Mouse (Mus musculus) right cerebral cortex, adult 2 months (tissue): ENCODE results near the gene Selenon.

Experiments used
- DNase-seq, 2 experiments: peaks; one replicate each; pipeline ENCODE4 v3.0.0; 2021 to 2022; ENCODE audit warnings: low spot score in 2 of 2

Gene Selenon

DNA sequence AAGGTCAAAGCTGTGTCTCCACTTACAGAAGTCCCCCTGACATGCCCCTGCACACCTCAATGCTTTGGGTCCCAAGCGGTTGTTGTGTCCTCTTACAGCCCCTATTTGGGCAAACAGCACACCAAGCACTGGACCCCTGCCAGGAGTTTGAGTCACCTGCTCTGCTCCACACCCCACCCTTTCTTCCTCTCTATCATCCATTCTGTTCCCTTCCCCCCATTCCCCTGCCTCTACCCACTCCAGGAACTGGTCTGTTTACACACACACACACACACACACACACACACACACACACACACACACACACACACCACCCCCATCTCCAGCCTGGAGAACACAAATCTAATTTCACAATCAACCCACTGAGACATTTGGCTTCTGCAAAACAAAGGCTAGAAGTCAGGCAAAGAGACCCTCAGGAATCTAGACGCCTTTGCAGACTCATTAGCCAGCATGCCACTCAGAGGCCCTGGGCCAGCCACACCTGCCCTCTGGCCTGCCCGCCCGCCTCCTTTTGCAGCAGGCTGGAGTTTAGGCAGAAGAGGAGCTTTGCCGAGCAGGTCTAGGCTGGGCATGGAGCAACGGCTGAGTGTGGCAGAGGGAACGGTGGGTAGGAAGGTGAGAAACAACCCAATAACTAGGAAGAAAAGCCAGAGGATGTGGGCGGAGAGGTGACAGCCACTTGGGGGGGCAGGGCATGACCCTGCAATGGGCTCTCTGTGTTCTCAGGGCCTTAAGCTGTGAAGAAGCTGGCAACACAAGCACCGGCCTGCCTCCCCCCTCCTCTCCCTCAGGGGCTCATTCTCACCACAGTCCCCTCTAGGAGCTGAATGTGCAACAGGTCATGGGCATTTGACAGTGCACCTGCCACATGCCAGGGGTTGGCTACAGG, 4.9 kb downstream of the Selenon start:
- no peak for DNase-seq

DNA sequence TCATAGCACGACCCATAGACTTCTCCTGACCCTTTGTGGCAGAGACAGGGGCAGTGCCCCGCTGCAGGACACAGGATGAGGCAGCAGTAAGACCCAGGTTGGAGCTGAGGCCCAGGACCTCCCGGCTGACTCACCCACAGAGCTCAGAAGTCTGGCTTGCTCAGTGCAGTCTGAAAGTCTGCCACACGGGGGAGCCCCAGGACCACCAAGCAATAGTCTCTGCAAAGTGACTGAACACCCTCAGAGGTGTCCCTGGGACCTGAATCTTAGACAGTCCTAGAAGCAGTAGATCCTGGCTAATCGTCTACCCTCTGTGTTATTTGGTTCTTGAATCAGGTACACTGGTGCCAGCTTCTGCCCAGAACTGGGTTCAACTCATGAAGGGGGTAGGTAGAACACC, 8.7 kb downstream of the Selenon start:
- peak; percentile 96 to 97 for DNase-seq

DNA sequence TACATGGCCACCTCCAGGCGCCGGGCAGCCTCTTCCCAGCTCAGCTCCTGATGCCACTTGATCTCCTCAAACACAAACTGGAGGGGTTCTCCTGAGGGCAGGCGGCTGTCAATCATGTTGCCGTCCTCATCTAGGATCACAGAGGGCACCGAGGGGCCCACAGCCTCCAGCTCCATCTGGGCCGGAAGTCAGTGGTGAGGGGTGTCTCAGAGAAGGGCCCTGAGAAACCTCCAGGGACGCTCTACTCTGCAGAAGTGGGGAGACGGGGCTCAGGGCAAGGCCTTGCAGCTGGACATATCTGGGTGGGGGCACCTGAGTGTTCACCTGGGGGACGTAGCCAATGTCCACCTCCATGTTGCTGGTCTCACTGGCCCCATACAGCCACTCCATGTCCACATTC, 9.2 kb downstream of the Selenon start:
- no peak for DNase-seq

DNA sequence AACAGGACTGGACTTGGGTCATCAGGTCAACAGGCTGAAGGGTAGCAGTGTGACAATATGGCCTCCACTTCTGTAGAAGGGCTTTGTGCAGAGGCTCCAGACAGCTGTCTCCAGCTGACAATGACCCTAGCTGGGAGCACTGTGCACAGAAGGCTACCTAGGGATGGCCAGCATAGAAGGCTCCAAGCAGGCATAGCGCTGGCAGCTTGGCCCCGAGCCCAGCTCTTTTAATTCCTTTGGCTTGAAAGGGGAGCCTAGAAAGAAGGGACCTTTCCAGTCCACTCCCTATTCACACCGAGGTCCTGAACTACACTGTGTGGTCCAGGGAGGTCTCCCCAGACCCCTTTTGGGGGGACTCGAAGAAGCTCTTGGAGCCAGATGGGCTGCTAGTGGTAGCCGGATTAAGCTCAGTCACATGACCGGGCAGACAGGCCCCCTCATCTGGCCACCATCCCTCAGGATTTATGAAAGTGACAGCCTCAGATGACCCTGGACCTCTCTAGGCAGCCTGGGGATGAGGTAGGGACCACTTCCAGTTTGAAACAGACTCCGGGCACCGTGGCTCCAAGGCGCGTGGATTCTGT, 12.9 kb downstream of the Selenon start:
- no peak for DNase-seq

DNA sequence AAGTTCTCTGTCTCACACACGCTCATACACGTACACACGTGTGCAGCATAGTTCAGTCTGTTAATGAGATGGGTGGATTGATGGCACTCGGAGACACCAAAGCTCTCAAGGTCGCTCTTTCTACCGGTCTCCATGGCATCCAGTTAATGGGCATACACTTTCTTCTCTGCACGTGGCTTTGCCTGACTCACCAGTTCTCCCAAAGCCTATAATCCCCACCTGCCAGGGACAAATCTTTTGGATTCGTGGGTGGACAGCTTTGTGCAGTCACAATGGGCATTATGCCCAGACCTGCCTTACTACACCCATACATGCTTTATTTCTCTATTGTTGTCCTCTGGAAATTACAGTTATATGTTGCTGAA, 16.2 kb downstream of the Selenon start:
- DNase-seq: peak; percentile 53 to 64

DNA sequence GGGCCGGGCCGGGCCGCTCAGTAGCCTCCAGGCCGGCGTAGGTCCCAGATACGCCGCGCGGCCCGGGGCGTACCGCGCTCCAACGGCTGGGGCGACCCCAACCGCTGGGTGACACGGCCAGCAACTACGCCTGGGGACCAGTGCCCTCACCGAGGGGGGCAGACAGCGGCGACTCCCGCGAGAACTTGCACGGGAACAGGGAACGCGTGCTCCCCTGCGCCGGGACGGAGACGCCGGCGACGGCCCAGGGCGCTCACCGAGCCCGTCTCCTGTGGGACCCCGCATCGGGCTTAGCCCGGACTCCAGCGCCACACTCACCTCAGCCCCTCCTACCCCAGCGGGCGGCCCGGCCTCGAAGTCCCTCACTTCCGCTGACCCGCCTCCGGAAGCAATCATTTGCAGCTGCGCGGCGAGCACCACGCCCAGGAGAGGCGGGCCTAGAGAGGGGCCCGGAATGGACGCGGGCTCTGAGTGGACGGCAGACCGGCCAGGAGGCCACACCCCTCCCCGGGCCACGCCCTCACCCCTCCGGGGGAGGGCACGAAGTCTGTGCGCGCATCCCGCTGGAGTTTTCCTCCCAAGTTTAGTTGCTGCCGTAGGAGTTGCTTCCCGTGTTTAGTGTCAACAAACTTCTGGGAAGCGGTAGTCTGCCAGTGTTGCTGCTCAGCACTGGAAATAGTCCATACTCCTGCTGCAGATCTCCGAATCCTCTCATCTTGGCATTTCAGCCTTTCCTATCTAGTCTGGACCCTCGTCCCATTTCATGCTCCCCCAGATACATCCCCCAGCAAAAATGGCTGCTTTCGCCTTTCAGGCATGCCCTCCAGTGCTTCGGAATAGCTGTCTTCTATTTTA, 16.8 kb downstream of the Selenon start, which contains the start of gene Mtfr1l:
Mtfr1l (minus strand) TSS at position 456 of the 855 bp plus-strand sequence.
- DNase-seq: peak; percentile 96

DNA sequence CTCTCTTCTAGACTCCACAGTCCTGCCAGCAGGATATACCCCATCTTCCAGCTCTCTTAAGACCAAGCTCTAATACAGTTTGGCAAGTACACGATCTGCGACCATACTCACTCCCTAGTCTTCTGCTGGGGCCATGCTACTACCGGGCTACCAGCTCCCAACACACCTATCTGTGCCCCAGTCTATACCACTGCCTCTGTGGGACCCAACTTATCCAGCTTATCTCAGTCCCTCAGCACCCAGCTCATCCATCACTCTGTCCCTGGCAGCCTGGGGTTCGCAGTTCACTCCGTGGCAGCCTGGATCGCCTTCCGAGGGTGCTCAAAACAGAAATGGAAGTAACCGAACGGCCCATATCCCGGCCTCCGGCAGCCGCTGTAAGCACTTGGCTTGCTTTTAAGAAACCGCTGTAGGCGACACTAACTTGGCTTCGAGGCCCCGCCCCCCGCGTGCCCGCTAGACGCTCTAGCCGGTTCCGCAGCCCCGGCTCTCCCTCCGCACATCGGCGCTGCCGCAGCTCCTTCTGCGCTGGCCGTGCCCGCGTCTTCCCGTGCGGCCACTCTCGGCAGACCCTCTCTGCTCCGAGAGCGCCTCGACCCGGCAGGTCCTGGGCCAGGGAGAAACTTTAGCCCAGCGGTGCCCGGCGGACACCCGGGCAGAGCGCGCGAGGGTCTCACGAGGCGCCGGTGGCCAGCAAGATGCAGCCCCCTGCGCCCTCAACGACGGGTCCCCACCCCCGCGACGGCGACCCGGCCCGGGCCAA, 17.7 kb downstream of the Selenon start:
- no peak for DNase-seq

DNA sequence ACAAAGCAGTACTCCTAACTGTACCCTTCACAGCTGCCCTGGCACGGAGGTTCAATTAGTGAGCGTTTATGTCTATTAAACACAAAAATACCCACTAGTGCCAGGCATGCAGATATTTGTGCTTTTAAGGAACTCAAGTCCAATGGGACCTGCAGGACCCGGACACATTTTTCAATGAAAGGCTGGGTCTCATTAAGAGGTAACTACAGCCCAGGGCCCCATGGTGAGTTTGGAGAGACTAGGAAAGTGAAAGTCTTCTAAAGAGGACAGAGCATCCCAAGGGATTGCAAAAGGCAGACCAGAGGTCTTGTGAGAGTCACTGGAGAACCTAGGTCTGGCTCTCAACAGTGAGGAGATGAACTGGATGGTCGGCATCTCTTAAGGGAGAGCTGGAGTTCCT, 18.5 kb downstream of the Selenon start:
- no peak for DNase-seq

DNA sequence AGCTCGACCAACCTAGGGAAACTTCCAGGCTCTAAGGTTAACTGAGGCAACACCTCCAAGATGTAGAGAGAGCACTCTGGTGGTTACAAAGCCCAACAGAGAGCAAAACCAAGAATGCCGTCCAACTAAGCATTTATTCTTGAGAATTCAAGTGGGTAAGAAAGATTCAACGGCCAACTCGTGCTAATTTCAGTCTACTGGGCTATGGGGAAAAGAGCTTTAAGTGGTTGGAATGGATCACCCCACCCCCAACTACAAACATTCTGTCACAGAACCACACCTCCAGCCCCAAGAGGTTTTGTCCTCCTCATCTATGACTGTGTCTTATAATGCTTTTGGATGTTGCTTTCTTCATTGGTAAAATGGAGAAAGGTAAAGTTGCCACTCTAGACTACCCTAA, 19.0 kb downstream of the Selenon start:
- no peak for DNase-seq

DNA sequence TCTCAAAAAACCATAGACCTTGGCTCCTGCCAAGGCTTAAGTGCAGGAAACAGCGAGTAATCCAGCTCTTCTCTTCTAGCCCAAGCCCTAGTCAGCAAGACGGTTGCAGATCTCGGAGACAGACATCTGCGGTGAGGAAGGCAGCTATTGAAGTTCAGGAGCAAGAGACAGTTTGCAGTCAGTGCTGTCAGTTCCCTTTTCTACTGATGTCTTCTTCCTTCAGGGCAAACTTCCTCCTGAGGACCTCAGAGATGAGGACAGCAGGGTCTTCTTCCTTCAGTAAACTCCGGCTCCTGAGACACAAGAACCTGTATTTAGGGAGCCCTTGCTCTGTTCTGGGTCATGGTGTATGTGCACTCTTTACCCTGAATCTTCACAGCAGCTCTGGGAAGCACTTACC, 25.7 kb downstream of the Selenon start:
- no peak for DNase-seq

DNA sequence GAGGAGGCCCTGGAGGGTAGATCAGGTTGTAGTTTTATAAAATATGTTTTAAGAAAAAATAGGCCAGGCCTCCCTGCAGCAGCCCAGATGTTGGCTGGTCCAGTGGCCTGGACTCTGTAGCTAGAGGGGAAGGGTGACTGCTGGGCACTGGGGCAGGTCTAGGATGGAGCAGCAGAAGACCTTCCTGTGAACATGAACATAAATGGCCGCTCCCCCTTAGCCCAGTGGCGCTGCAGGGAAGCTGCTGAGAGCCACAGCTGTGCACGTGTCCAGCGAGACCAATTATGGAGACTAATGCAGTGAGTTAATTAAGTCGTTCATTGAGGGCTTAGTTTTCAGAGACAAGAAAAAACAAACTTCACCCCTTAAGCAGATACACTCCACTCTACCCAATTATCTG, 26.2 kb downstream of the Selenon start:
- no peak for DNase-seq

DNA sequence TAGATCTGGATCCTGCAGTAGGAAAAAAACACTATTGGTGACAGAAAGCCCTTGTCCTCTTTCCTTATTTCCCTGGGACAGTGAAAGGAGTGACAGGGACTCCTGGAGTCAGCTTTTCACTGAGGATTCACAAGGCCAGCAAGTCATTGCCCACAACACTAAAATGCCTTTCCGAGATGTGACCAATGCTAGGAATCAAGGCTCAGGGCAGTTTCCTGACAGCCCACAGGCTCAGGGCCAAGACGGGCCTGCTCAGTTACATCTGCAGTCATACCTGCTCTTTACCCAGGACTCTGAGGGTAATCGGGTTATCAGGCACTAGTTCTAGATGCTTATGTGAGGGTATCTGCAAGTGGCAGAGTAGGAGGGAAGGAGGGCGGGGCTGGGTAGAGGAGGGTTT, 28.5 kb downstream of the Selenon start:
- no peak for DNase-seq

DNA sequence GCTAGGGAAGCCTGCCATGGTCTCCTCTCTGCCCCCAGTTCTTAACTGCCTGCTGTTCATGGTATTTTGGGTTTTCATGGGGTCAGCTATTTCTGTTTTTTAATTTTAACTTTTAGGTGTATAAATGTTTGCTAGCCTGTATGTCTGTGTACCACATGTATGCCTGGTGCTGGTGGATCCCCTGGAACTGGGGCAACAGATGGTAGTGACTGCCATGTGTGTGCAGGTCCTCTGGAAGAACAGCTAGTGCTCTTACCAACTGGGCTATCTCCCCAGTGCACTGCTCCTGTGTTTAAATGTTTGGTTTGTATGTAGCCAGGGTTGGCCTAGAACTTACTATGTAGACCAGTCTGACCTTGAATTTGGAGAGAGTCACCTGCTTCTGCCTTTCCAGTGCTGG, 32.7 kb downstream of the Selenon start:
- no peak for DNase-seq

DNA sequence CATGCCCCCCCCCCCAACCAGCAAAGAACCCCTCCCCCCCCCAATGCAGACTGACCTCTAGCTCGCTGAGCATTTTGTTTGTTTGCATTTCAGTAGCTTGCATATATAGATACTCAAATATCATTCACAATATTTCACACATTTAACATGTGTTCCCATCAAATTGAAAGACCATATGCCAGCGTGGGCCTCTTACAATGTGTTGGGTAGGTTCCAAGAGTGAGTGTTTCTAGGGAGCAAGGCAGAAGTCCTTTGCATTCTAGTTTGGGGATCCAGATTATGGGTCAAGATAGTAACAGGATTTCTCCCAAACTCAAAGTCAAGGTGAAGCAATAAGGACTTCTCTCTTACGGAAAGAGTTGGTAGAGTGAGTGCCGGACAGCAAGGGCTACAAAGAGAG, 33.4 kb downstream of the Selenon start:
- DNase-seq: no peak

DNA sequence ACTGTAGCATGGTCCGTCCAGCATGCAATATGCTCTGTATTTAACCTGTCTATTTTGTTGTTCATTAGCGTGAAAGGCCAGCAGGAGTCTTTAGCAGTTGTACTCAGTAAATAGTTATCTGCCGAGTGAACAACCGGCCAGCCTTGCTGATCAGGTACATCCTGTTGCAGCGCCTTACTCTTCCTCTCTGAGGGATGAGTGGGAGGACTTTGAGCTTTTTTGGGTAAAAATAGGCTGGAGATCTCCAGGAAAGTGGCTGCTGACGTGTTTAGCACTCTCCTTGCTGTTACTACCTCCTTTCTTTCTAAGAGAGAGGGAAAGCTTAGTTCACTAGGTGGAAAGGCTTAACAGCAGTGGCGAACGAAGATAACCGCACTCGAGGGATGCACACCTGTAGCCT, 34.2 kb downstream of the Selenon start:
- peak; percentile 53 for DNase-seq

DNA sequence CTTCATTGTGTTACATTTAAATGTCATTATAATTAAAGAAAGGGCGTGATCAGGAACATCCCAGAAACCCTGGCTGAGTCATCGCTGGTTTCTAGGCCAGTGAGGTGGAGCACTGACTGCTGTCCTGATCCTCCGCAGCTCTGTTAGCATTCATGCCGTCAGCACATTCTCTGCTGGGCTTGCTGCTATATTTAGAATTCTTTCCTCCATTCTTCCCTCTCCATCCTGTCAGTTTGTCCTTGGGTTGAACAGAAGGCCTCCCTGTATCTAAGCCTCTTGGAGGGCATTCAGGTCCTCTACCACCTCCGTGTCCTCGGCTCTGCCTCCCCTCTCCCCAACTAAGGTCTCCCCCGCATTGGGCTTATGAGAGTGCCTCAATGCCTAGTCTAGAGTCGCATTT, 35.0 kb downstream of the Selenon start:
- peak; percentile 62 to 66 for DNase-seq

DNA sequence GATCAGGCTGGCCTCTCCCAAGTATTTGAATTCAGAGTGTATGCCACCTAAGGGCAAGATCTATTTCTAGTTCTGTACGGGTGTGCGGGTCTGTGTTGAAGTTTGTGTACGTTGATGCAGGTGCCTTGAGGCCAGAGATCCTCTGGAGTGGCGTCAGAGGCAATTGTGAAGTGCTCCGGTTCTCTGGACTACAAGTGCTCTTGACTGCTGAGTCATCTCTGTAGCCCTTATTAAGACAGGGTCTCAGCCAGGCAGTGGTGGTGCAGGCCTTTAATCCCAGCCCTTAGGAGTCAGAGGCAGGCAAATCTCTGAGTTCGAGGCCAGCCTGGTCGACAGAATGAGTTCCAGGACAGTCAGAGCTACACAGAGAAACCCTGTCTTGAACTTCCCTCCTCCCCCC, 36.4 kb downstream of the Selenon start:
- no peak for DNase-seq

DNA sequence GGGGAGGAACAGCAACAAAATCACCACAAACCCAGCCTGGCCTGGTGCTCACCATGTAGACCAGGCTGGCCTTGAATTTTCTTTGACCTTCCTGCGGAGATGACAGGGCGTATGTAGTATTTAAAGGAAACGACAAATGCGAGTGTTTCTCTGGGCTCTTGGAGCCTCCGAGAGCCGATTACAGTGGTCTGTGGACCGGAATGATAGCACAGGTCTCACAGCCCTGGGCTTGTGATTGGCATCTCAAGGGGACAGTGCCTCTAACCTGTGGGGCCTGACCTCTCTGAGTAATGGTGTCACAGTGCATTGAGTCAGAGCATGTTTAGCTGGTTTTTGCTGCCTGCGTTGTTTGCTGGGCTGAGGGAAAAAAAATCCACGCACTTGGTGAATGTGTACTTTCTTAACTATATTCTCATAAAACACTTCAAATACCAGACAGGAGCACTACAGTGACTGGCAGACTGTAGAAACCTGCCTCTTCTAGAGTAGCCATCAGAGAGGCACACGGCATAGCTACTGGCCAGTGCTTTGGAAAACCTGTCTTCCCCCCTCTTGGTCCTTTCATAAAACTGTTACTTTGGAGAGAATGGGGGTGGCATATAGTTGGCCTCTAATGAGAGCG, 37.5 kb downstream of the Selenon start:
- DNase-seq: no peak

DNA sequence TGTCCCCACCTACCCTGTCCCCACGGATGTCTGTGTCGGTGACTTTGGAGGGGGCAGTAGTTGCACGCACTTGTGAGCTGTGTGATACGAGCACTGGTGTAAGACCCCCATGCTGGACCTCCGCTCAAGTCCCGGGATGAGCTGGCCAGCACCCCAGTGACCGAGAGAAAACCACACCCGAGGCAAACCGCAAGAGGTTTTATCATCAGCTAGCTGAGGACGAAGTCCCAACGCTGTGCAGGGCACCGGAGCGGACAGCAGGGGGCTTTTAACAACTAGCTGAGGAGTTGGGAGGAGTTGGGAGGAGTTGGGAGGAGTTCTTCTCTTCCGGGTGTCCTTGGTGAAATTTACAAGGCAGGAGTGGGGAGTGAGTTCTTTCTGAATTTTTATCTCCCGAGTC, 39.2 kb downstream of the Selenon start:
- peak in 1 of 2 experiments; percentile 46 for DNase-seq

DNA sequence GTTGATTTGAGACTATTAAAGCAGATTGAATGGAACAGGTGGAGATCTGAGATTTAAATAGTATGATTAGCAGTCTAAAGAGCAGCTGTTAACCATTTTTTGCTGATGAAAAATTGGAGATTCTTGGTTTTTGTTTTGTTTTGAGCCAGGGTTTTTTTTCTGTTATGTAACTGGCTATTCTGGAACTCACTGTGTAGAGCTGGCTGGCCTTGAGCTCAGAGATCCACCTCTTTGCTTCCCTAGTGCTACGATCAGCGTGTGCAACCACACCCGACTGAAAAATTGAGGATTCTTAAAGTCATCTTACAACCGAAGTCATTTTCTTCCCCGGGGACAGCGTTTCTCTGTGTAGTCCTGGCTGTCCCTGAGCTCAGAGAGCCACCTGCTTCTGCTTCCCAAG, 40.2 kb downstream of the Selenon start:
- no peak for DNase-seq

DNA sequence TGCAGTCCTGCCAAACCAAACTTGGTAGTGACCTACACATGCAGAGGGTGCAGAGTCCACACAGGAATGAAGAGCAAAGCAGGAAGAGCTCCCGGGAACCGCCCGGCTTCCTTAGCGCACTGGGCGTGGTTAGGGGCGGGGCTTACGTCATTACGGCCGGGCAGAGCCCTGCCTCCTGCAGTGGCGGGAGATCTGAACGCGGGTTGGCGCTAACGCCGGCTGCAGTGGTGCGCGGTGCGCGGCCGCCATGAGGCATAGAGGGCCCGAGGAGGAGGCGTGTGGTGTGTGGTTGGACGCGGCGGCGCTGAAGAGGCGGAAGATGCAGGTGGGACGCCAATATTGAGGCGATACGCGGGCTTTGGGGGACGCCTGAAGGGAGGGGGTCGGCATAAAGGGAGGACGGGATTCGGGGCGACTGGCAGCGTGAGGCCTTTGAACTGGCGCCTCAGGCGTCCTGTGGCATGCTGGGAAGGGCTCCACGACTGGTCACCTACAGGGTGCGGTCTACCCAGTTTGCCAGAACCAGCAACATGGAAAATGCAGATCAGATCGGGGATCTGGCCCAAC, 41.0 kb downstream of the Selenon start, which contains the start of gene Aunip:
Aunip (plus strand) TSS at position 155 of the 567 bp plus-strand sequence.
- DNase-seq: peak; percentile 79 to 81
